Mouse (Mus musculus): ENCODE data around the gene Osbpl11. TPM values are rescaled to one million over a fixed set of nuclear protein-coding genes. Genes with fewer than 3 reads are reported as not detected.
"Not testable (repeated sequence)": the region's sequence is repeated elsewhere in the genome, so short reads cannot be mapped to it uniquely, and the experiment has no call there.

The Osbpl11 gene
- total RNA-seq, 1 experiment from 2014 or later: 20.2 TPM

DNA sequence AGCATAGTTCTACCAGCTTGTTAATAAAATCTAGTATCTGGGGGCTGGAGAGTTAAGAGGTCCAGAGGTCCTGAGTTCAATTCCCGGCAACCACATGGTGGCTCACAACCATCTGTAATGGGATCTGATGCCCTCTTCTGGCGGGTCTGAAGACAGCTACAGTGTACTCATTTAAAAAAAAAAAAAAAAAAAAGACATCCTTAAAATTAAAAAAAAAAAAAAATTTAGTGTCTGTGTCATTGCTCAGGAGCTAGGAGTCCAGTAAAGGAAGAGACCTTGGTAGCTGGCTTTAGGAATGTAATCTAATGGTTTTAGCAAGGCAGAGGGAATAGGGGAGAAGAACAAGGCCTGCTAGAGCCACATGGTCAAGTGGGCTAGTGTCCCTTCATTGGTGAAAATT lies 25.9 kb downstream of the Osbpl11 start:
- ATAC-seq (replicated peaks in 1 of 2; ENCODE audit: insufficient read depth in 1 of 2, low FRiP score in 2 of 2, low TSS enrichment in 1 of 2, low read depth in 1 of 2, poor library complexity in 2 of 2, severe bottlenecking in 2 of 2): no peak

DNA sequence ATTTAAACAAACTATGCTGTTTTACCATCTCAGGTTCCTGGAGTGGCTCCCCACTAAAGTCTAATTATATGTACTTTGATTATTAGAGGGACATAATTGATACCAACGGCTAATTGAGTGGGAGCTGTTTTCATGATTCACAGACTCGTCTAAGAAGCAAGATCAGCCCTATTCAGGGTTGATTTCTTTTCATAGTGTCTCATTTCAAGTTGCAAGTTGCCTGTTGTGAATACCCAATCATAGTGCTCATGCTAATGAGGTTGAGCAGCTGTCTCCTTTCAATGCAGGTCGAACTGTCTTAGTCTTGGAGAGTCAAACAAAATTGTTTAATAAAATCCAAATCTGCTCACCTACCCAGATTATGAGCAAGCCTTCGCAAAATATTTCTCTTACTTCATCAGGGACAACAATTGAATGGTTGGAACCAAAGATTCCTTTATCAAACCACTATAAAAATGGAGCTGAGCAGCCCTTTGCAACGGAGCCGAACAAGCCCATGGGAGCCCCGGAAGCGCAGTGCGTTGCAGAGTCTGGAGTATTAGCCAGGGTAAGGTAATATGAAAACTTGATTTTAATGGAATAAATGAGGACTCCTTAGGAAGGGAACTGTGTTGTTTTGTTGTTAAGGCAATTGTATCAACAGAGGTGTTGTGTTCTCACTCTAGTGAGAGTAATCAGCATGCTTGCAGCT lies 31.6 kb downstream of the Osbpl11 start:
- ATAC-seq (replicated peaks in 1 of 2; ENCODE audit: insufficient read depth in 1 of 2, low FRiP score in 2 of 2, low TSS enrichment in 1 of 2, low read depth in 1 of 2, poor library complexity in 2 of 2, severe bottlenecking in 2 of 2): no peak

DNA sequence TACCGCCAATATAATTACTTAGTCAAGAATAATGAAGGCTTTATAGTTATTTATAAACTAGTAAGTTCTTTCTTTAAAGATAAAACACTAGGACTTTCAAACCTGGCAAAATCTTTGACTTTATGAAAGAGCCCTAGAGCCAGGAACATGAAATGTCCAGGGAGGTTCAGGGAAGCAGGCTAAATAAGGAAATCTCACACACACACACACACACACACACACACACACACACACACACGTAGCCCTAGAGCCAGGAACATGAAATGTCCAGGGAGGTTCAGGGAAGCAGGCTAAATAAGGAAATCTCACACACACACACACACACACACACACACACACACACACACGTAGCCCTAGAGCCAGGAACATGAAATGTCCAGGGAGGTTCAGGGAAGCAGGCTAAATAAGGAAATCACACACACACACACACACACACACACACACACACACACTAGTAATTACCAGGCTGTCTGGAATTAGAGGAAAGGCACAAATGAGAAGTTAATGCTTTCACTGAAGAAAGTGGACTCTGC lies 32.7 kb downstream of the Osbpl11 start:
- not testable (repeated sequence) for ATAC-seq (replicated peaks in 1 of 2; ENCODE audit: insufficient read depth in 1 of 2, low FRiP score in 2 of 2, low TSS enrichment in 1 of 2, low read depth in 1 of 2, poor library complexity in 2 of 2, severe bottlenecking in 2 of 2)

DNA sequence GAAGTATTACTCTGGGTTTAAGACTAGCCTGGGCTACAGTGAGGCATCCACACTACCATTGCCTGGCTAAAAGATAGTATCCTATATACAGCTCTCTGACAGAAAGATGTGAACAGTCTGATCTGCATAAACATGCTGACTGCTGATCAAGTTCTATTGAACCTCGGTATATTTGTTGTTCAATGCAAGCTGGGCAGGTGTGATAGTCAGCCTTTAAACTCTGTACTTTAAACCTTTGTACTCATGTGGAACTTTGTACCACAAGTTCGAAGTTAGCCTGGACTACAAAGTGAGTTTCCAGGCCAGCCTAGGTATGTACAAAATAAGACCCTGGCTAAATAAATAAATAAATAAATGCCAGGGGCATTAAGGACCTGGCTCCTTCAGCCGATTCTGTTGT lies 37.6 kb downstream of the Osbpl11 start:
- ATAC-seq (replicated peaks in 1 of 2; ENCODE audit: insufficient read depth in 1 of 2, low FRiP score in 2 of 2, low TSS enrichment in 1 of 2, low read depth in 1 of 2, poor library complexity in 2 of 2, severe bottlenecking in 2 of 2): no peak

DNA sequence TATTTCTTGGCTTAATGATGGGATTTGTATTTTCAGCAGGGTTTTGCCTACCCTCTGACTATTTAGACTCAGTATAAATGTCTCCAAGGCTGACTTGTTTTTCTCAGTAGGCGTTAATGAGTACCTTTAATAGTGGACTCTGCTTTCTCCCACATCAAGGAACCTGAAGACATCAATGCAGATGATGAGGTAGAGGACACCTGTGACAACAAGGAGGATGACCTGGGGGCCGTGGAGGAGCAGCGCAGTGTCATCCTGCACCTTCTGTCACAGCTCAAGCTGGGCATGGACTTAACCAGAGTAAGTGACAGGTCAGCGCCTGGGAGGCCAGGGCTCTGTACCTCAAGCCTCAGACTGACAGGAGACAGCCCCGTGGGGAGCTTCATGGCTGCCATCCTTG lies 39.5 kb downstream of the Osbpl11 start:
- no peak for ATAC-seq (replicated peaks in 1 of 2; ENCODE audit: insufficient read depth in 1 of 2, low FRiP score in 2 of 2, low TSS enrichment in 1 of 2, low read depth in 1 of 2, poor library complexity in 2 of 2, severe bottlenecking in 2 of 2)

DNA sequence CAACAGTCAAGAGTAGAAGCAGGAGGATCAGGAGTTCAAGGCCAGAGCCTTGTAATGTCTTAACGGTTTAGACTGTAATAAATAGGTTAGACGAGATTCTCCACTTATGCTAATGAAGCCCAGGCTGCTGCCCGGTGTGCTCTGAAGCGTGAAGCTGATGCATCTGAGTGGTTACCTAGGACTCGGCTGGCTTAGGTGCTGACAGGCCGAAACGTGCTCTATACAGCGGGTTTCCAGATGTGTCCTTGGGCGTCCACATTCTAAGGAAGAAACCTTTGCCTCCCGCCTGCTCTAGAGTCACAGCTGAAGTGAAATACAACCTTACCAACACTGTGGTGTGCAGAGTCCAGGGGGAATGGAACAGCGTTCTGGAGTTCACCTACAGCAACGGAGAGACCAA lies 49.3 kb downstream of the Osbpl11 start:
- no peak for ATAC-seq (replicated peaks in 1 of 2; ENCODE audit: insufficient read depth in 1 of 2, low FRiP score in 2 of 2, low TSS enrichment in 1 of 2, low read depth in 1 of 2, poor library complexity in 2 of 2, severe bottlenecking in 2 of 2)

DNA sequence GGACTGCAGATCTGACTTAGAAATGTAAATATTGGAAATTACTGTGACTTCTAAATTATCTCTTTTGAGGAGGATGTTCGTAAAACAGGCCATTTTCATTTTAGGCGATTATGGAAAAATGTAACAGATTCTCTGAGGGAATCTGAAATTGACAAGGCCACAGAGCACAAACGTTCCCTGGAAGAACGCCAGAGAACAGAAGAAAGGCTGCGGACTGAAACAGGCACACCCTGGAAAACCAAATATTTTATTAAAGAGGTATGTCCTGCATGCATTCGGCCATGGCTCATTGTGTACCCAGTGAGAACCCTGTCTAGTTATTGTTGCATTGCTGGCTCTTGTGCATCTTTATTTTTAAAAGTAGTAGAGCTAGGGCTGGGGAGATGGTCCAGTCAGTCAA lies 51.3 kb downstream of the Osbpl11 start:
- ATAC-seq (replicated peaks in 1 of 2; ENCODE audit: insufficient read depth in 1 of 2, low FRiP score in 2 of 2, low TSS enrichment in 1 of 2, low read depth in 1 of 2, poor library complexity in 2 of 2, severe bottlenecking in 2 of 2): no peak

DNA sequence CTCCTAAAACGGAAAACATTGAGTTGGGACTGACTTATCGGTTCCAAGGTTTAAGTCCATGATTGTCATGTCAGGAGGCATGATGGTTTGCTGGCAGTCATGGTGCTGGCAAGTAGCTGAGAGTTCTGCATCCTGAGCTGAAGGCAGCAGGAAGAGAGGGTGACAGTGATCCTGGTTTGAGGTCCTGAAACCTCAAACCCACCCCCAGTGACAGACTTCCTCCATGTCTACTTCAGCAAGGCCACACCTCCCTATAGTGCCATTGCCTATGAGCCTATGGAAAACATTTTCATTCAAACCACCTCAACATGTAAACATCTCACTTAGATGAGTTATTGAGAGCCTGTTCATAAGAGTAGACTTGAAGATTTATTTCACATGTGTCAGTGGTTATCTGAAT lies 54.4 kb downstream of the Osbpl11 start:
- ATAC-seq (replicated peaks in 1 of 2; ENCODE audit: insufficient read depth in 1 of 2, low FRiP score in 2 of 2, low TSS enrichment in 1 of 2, low read depth in 1 of 2, poor library complexity in 2 of 2, severe bottlenecking in 2 of 2): peak in 1 of 2 experiments; percentile 39; a peak in 1 of 4 replicates

DNA sequence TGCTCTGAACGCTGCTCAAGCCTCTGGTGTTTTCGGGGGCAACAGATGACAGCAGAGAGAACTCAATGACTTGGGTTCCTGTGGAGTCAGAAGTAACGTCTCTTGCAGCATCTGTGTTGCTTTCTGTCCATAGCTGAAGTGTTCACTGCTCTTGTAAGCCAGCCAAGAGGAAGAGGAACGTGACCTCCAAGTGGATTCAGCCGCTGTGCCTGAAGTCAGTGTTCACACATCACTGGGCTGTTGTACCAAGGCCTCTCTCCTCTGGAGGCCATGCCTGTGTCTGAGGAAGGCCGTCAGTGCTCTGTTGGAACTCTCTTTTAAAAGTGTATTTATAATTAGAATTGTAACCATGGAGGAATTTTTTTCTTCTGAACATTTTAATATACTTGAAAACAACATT lies 57.2 kb downstream of the Osbpl11 start:
- no peak for ATAC-seq (replicated peaks in 1 of 2; ENCODE audit: insufficient read depth in 1 of 2, low FRiP score in 2 of 2, low TSS enrichment in 1 of 2, low read depth in 1 of 2, poor library complexity in 2 of 2, severe bottlenecking in 2 of 2)

DNA sequence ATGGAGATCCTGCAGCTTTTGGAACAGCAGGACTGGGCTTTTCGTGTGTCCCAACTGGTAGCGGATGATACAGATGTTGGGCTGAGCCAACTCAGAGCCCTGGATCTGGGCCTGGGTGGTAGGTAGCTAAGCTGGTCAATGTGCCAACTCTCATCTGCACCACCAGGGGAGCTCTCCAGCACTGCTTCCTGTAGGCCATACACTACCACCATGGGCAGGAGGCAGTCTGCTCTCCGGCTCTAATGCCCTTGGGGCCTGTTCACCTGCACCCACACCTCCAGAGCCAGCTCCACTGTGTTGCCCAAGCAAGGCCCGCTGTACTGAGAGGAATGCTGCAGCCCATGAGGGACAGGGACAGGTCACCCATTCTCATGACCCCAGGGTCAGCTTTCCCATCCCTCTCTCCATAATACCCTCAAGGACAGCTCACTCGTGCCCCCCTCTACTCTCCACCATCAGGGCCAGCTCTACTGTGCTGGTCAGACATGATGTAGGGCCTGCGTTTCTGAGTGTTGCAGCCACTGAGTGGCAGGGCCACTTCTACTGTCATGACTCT lies 59.3 kb downstream of the Osbpl11 start:
- ATAC-seq (replicated peaks in 1 of 2; ENCODE audit: insufficient read depth in 1 of 2, low FRiP score in 2 of 2, low TSS enrichment in 1 of 2, low read depth in 1 of 2, poor library complexity in 2 of 2, severe bottlenecking in 2 of 2): no peak; a peak in 1 of 4 replicates

DNA sequence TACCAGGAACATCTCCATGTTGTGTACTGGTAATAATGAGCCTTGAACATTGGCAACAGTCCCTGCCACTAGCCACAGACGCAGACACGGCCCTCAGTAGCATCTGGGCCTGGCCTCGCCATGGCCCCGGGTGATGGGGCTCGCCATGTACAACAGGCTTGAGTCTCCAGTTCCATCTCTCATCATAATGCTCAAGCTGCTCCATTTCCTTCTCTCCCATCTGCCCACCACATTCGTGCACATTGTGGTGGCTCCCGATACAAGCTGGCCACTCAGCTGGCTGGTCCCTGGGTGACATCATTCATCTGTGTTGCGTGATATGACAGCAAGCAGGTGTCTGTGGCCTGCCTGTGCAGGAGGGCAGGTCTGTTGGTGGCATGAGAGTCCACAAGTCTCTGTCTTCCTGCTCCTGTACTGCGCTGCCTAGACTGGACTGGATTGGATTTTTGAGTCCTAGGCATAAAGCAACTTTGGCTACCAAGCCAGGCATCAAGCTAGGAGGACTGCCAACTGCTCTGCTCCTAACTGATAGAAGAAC lies 60.1 kb downstream of the Osbpl11 start:
- ATAC-seq (replicated peaks in 1 of 2; ENCODE audit: insufficient read depth in 1 of 2, low FRiP score in 2 of 2, low TSS enrichment in 1 of 2, low read depth in 1 of 2, poor library complexity in 2 of 2, severe bottlenecking in 2 of 2): no peak

DNA sequence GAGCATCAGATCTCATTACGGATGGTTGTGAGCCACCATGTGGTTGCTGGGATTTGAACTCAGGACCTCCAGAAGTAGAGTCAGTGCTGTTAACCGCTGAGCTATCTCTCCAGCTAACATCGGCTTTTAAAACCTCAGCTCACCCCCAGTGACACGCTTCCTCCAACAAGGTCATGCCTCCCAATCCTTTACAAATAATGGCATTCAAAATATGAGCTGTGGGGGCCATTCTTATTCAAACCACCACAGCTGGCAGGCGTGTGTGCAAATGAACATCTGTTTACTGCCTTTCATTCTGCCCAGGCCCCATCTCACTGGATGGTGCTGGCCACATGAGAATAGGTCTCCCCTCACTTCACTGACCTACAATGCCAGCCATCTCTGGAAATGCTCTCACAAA lies 61.7 kb downstream of the Osbpl11 start:
- ATAC-seq (replicated peaks in 1 of 2; ENCODE audit: insufficient read depth in 1 of 2, low FRiP score in 2 of 2, low TSS enrichment in 1 of 2, low read depth in 1 of 2, poor library complexity in 2 of 2, severe bottlenecking in 2 of 2): no peak

DNA sequence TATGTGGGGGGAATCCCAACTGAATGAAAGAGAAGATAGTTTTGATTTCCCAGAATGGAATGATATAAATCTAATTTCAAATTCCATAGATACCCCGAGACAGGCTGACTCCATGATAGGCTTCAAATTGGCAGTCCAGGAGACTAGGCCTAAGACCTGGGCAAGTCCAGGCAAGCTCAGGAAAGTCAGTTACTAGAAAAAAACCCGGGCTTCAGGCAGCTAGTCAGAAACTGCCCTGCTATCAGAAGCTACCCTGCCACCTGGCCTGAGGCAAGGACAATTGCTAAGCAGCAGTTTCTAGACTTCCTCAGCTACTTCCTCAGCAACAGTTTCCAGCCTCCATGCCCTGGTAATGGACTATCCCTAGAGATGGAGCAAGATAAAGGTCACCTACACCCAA lies 62.1 kb downstream of the Osbpl11 start:
- no peak for ATAC-seq (replicated peaks in 1 of 2; ENCODE audit: insufficient read depth in 1 of 2, low FRiP score in 2 of 2, low TSS enrichment in 1 of 2, low read depth in 1 of 2, poor library complexity in 2 of 2, severe bottlenecking in 2 of 2)

DNA sequence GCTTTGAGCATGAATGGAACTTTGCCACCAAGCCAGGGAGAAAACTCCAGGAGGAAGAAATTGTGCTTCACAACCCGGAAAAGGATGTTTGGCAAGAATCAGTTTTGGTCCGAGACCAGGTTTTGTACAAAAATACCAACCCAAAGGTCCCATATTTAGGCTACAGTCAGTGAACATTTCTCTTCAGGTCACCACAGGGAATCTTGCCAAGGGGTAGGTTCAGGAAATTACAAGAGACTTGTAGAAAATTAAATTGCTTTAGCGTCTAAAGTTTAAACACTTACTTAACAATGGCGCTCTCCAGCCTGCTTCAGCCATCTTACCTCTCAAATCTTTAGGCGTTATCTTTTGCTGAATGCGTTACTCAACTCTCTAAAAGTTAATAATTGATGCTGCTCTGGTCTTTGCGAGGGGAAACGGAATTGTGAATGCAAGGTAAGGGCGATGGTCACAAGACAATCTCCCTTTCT lies 65.8 kb downstream of the Osbpl11 start:
- peak in 1 of 2 experiments; percentile 28; a peak in 1 of 4 replicates for ATAC-seq (replicated peaks in 1 of 2; ENCODE audit: insufficient read depth in 1 of 2, low FRiP score in 2 of 2, low TSS enrichment in 1 of 2, low read depth in 1 of 2, poor library complexity in 2 of 2, severe bottlenecking in 2 of 2)

DNA sequence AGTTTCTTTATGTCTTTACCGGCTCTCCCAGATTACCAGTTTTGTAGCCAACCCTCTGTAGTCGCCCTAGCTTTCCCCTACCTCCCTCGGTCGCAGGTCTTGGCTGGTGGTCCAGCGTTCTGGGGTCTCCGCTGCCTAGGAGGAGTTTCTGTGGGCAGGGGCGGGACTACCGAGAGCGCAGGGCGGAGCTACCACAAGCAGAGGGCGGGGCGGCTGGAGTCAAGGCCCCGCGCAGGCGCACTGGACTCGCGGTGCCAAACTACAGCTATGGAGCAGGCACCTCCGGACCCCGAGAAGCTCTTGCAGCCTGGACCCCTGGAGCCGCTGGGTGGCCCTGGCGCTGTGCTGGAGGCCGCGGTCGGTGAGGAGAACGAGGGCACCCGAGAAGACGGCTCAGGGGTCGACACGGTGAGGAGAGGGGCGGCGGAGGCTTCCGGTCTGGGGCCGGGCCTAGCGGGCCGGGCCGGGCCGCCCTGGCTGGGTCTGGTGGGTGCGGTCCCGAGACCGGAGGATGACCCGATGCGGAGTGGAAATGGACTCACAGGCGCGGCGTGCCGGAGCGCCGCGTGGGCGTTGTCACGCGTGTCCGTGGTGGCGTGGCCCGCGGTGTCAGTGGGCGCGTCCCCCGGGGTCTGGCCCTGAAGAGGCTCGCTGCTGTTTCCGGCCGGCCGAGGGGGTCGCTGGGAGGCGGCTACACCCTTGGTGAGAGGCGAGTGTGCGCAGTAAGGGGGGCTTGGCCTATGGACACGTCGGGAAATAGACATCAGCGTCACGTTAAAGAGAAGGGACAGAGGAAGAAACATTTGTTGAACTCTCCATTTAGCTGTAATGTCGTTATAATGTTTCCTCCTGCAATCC lies 66.6 kb downstream of the Osbpl11 start, which contains the start of gene Snx4:
TSS of gene Snx4 (plus strand) at position 249 of the 858 bp plus-strand sequence.
- ATAC-seq (replicated peaks in 1 of 2; ENCODE audit: insufficient read depth in 1 of 2, low FRiP score in 2 of 2, low TSS enrichment in 1 of 2, low read depth in 1 of 2, poor library complexity in 2 of 2, severe bottlenecking in 2 of 2): peak; percentile 94 to 96

DNA sequence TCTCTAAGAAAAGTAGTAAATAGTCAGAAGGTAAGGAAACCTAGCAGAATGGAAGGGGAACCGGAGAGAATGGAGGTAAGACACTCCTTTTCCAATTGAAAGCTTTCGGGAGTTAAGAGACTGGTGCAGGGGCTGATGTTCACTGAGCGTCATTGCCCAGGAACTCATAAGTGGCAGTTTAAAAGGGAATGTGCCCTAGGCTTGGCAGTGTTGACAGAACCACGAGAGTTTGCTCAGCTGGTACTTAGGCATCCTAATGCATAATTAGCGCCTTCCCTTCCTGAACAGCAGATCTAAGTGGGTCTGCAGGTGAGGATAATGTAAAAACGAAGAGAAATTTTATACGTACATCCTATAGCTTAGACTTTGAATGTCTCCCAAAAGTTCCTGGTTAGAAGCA lies 70.7 kb downstream of the Osbpl11 start:
- ATAC-seq (replicated peaks in 1 of 2; ENCODE audit: insufficient read depth in 1 of 2, low FRiP score in 2 of 2, low TSS enrichment in 1 of 2, low read depth in 1 of 2, poor library complexity in 2 of 2, severe bottlenecking in 2 of 2): no peak

DNA sequence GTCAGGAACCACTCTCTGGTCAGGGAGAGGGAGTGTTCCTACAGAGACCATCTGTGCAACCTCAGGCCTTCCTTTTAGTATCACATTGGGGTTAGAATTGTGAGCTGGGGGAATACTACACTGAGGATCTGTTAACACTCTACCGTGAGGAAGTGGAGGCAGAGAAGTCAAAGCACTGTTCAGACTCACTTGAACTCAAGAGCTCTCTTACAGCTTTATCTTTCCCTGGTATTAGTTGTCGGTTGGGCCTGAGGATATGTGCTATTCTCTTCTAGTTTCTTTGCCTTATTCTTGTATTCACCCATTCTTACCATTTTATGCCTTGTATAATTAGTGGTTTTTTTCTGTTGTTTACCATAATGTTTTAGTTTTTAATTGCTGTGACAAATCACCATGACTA lies 73.7 kb downstream of the Osbpl11 start:
- no peak for ATAC-seq (replicated peaks in 1 of 2; ENCODE audit: insufficient read depth in 1 of 2, low FRiP score in 2 of 2, low TSS enrichment in 1 of 2, low read depth in 1 of 2, poor library complexity in 2 of 2, severe bottlenecking in 2 of 2)

DNA sequence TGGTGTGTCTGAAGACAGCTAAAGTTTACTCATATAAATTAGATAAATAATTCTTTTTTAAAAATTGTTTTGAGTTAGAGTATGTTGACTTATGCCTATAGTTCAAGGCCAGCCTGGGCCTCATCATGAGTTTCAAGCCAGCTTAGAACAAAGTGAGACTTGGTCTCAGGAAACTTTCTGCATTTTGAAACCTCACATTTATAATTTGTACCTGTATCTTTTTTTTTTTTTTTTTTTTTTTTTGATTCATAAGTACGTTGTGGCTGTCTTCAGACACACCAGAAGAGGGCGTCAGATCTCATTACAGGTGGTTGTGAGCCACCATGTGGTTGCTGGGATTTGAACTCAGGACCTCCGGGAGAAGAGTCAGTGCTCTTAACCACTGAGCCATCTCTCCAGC lies 75.0 kb downstream of the Osbpl11 start:
- ATAC-seq (replicated peaks in 1 of 2; ENCODE audit: insufficient read depth in 1 of 2, low FRiP score in 2 of 2, low TSS enrichment in 1 of 2, low read depth in 1 of 2, poor library complexity in 2 of 2, severe bottlenecking in 2 of 2): no peak
